Comparison of ENCODE assay signal across 9 mouse cellular contexts in genomic region chr12:71885717-71886116, GRCm38 (mm10). TPM values are rescaled to one million over a fixed set of nuclear protein-coding genes. Genes with fewer than 3 reads are reported as not detected.
DNase-seq lines count a peak whose midpoint lies in the region; ATAC-seq and TF ChIP-seq lines count a peak whose summit lies in the region.
"Had no signal": no experiment of that assay in that cellular context is flagged by ENCODE, and none has a peak within 500 bp of the region (broad histone marks: within the 10 kb centered on the region; RNA-seq: fewer than 3 reads in every experiment).

No protein-coding gene starts in this region.

- no peak for ATAC-seq in kidney, embryonic 15.5 days (replicated peaks; ENCODE audit: low FRiP score)
- ATAC-seq in intestine, embryonic 15.5 days, result no peak
- ATAC-seq in megakaryocyte, adult 5-6 weeks (ENCODE audit: poor library complexity, severe bottlenecking), result peak; percentile 76

- no peak for TF ChIP-seq POLR2A in embryonic fibroblast, embryonic 13.5 days (IDR thresholded peaks at IDR 0.05; ENCODE audit: low read depth, low read length)

- no peak for DNase-seq in kidney, postnatal 4 days
- no peak for DNase-seq in ovary, postnatal 36 days (ENCODE audit: low spot score)
- DNase-seq in ovary, postnatal 14 days (ENCODE audit: low spot score), result no peak
- DNase-seq in layer of hippocampus, postnatal 36 days, result no peak

- H3K27me3 ChIP-seq in kidney, embryonic 15.5 days, result no peaks in the 10 kb centered on the region
- H3K27me3 ChIP-seq in intestine, embryonic 15.5 days (replicated peaks), result no peaks in the 10 kb centered on the region

- peaks cover 51% of the 10 kb centered on the region for H3K4me1 ChIP-seq in kidney, embryonic 15.5 days
- H3K4me1 ChIP-seq in embryonic fibroblast, embryonic 13.5 days (ENCODE audit: control insufficient read depth, insufficient read depth, low read length), result peaks cover 41% of the 10 kb centered on the region
- peaks cover 40% of the 10 kb centered on the region for H3K4me1 ChIP-seq in intestine, embryonic 15.5 days (replicated peaks)

- 57% methylated on average over 4 of the region's 4 CpGs for WGBS in kidney, embryonic 15.5 days
- 70% methylated on average over 4 of the region's 4 CpGs for WGBS in intestine, embryonic 15.5 days

- H3K4me3 ChIP-seq in kidney, embryonic 15.5 days (replicated peaks), result no peak overlapping the region
- H3K4me3 ChIP-seq in embryonic fibroblast, embryonic 13.5 days (ENCODE audit: insufficient read depth, low read length), result no peak overlapping the region
- no peak overlapping the region for H3K4me3 ChIP-seq in intestine, embryonic 15.5 days (replicated peaks)
- H3K4me3 ChIP-seq: left cerebral cortex, adult 2 months had no signal

- no peaks in the 10 kb centered on the region for H3K9me3 ChIP-seq in kidney, embryonic 15.5 days (replicated peaks)
- H3K9me3 ChIP-seq in intestine, embryonic 15.5 days, result no peaks in the 10 kb centered on the region

- TF ChIP-seq CTCF in embryonic fibroblast, embryonic 13.5 days (IDR thresholded peaks at IDR 0.05; ENCODE audit: borderline replicate concordance, insufficient read depth, low read length), result no peak

- H3K9ac ChIP-seq in kidney, embryonic 15.5 days, result no peak overlapping the region
- H3K9ac ChIP-seq in intestine, embryonic 15.5 days, result no peak overlapping the region

- H3K27ac ChIP-seq in kidney, embryonic 15.5 days, result peak overlapping the region; percentile 10; the same call in 1 of the 2 replicates
- H3K27ac ChIP-seq in embryonic fibroblast, embryonic 13.5 days (ENCODE audit: insufficient read depth, low read length), result peak overlapping the region; percentile 88
- 0 out of 2 replicates have a peak overlapping the region, but pooled peaks have one; percentile 22 for H3K27ac ChIP-seq in intestine, embryonic 15.5 days
- H3K27ac ChIP-seq: left cerebral cortex, adult 2 months had no signal

- H3K4me2 ChIP-seq in kidney, embryonic 15.5 days, result no peak overlapping the region
- no peak overlapping the region for H3K4me2 ChIP-seq in intestine, embryonic 15.5 days (replicated peaks)

- no peaks in the 10 kb centered on the region for H3K36me3 ChIP-seq in kidney, embryonic 15.5 days
- no peaks in the 10 kb centered on the region for H3K36me3 ChIP-seq in intestine, embryonic 15.5 days

RNA-seq across cellular contexts. Expression of gene Daam1, which starts 54.8 kb away (rescaled TPM):
- 9.0 and 9.4 TPM in 2 replicates for polyA plus RNA-seq in kidney, embryonic 15.5 days (2015; fragmentation: Nextera tagmentation; extraction: Ambion mirVana)
- polyA plus RNA-seq in embryonic fibroblast, embryonic 13.5 days (2011; ENCODE audit: insufficient read length, low read depth, missing spikeins), result 23.8 and 25.1 TPM in 2 replicates
- 9.0 and 9.1 TPM in 2 replicates for polyA plus RNA-seq in intestine, embryonic 15.5 days (2015; fragmentation: Nextera tagmentation; extraction: Ambion mirVana)
- 12.3 and 12.7 TPM in 2 replicates for total RNA-seq in megakaryocyte, adult 5-6 weeks (2015)
- total RNA-seq in megakaryocyte, adult 5-6 weeks (2017), result 14.6 and 18.0 TPM in 2 replicates
- 10 to 100 TPM; 66.6 to 71.9 TPM for total RNA-seq in layer of hippocampus, postnatal 36 days (2021)

Comparison
In these comparisons a context has a peak if more than half of its experiments do, and no peak if none do; other contexts are left out.
1. H3K27ac ChIP-seq: peak in every context shown above with its lines; median percentile 88 in embryonic fibroblast, embryonic 13.5 days; 22 in intestine, embryonic 15.5 days; 10 in kidney, embryonic 15.5 days.